Mouse (Mus musculus): Measurements from ENCODE around the gene Sox5.

GRCm38 (mm10) chr6:144480648-144481528, 300.9 kb downstream of the Sox5 start:
- TF ChIP-seq CTCF (IDR thresholded peaks at IDR 0.05; ENCODE audit: extremely low read depth, insufficient read length, insufficient replicate concordance, low read depth, low read length) = no peak
- no peak for TF ChIP-seq POLR2A (IDR thresholded peaks at IDR 0.05; ENCODE audit: low read depth, low read length)

All from small intestine, adult 2 months (tissue).